Mouse (Mus musculus) B cell, adult 2 months (primary cell): ENCODE measurements around the gene Ccdc124.

Experiments used
- DNase-seq, 2 experiments: peaks; one replicate each; pipeline ENCODE4 v3.0.0; 2022

Gene Ccdc124

DNA sequence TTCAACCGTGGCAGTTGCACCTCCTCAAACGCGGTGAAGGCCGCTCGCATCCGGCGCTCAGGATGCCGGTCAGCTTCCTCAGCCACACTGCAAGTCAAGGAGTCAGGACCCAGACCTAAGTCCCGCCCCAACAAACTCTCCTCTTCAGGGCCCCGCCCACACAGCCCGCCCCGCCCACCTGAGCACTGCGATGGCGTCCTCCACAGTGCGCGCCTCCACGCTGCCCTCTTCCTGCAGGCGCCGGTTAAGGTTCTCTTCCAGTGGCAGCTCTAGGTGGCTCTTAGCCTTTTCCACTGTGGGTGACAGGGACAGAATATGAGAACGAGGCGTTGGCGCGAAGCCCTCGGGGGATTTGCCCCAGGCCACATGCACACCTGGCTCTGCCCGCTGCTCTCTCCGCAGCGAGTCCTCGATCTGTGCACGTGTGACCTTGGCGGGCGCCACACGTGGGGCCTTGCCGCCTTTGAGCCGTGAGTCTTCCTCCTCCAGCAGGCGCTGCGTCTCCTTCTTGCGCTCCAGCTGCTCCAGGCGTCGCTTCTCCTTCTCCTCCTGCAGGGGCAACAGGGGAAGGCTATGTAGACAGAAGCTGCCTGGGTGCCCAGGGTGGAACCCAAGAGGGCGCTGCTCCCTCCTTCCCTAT is 5.1 kb downstream of the Ccdc124 start:
- DNase-seq: peak; percentile 74

DNA sequence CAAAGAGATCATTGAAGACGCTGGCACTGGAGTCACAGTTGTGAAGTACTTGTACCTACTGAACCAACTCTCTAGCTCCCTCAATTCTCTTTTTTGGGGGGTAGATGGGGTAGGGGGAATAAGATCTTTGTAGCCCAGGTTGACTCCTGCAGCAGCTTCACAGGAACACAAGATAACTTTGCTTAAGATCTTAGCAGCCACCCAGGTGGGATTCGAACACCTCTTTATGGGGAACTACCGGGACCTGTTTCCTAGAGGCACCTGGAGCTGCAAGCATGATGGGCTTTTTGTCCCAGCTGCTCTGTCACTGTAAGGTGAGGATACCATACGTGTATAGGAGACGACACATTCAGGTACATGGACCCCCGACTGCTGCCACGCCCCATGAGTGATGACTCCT is 7.2 kb downstream of the Ccdc124 start:
- DNase-seq: no peak

DNA sequence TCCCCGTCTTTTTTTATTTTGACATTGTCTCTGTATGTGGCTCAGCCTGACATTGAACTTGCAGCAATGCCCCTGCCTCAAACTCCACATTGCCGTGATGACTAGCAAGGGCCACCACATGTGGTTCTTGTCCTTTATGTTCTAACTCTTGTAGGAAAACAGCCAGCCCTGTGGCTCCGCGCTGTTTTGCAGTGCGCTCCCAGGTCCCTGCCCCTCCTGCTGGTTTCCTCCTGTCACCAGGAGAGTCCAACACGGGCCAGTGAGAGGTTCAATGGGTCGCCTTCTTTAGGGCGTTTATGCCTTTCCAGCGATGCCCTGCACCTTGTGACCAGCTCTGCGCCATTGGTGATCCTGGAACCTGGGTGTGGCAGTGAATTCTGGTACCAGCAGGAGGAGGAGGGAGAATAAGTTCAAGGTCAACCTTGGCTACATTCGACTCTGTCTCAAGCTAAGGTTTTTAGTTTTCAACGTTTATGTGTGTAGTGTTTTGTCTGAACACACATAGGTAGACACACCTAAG is 7.7 kb downstream of the Ccdc124 start:
- DNase-seq: no peak

DNA sequence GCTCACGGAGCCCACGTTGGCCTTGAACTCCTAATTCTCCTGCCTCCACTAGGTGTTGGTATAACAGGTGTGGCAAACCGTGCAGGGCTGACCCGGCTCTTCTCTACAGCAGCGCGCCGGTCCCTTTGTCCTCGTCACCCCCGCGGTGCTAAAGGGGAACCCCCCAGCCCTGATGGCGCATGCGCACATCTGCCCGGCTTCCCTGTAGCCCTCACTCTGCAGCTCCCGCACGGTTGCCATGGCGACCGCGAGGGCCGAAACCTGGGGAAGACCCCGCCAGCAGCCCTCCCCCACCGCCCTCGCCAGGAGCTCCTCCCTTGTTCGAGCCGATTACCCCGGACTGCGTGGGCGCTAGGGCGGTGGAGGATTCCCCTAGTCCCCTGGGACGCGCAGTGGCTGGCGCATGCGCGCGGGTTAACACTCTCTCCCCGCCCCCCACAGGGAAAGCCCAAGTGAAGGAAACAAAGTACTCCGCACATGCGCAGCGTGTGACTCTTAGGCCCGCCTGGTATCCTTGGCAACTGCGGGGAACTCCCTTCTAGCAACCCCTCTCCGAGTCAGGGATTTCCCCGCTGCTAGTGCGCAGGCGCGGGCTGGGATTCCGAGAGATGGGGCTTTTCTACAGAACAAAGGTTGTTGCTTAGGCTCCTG is 8.3 kb downstream of the Ccdc124 start:
- DNase-seq: peak; percentile 100

DNA sequence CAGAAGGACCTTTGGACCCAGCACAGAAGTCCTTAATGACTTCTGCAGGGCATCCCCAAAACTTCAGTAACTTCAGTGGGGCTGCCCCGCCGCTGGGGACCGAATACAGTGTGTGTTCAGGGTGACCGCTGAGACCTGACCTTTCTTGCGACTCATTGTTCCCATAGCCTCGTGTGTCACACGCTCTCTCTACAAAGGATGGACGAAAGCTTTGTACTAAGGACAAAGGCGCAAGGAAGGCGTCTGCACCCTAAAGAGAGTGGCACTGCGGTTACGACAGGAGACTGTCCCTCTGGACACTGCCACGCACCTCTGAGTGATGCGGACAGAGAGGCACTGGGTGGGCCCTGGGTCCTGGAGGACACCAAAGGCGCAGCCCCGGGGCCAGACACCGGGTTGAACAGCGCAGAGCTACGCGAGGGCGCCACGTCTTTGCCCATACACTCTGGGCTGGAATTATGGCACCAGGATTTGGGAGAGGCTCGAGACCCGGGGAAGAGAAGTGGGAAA is 9.0 kb downstream of the Ccdc124 start:
- DNase-seq: peak; percentile 36 to 37

DNA sequence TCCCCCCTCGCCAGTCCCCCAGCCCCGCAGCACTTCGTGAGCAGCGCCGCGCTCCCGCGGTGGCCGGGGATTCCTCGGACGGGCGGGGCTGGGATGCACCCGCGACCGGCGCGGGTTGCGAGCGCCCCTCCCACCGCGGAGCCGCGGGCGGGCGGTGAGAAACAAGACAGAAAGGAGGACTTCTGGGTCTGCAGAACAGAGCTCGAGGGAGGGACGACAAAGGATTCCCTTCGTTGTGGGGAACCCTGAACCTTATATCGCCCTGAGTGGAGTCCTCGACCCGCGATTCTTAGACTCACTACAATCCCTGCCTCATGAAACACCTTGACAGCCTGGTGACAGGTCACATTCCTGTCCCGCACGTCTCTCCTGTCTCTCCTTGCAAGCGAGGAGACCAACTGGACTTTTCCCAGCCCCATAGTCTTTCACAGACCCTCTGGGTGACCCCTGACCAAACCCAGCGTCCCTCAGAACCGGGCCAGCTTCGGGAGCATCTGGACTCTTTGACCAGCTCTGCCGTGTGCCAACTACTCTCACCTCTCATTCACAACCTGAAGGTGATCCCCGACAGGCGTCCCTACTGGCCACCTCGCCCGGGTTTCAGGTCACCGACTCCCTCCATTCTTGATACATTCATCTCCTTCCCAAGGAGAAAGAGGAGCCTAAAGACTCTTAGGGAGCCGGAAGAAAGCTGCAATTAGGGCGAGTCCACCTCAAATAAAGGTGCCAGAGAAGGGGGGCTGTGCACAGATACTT is 9.6 kb downstream of the Ccdc124 start:
- DNase-seq: peak; percentile 43 to 49

DNA sequence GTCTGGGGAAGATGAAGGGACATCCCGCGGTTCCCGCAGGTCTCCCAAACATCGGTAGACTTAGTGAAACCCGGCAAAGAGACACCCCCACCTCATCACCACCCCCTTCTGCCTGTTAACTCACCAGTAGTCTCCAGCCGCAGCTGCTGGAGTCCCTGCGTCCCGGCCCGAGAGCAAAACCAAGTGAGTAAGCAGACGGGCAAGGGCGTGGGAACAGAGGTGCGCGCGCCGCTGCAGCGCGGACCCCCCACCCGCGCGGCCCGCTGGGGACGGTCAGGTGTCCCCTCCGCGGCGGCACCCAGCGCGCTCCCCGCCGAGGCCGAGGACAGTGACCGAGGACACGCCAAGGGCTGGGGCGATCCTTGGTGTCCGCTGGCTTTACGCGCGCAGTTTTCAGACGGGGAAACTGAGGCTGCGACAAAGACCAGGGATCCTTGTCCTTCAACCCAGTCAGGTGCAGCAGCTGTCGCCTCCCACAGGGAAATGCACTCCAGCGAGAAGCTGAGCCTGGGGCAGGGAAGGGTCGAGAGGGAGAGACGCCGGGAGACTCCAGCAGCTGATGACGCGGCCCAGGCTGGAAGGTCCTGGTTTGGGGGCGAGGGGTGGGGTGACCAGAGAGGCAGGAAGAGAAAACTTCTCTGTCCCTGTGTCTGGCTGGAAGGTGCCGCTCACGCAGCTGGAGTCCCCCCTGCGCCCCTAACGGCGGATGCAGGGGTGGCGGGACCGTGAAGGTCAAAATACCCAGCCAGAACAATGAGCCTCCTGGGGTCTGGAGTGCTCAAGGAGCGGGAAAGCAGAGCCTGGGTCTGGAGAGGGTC is 10.7 kb downstream of the Ccdc124 start, which contains the start of gene Kcnn1:
Gene Kcnn1 (minus strand): TSS at position 435 of the 818 bp plus-strand sequence.
- peak; percentile 50 to 51 for DNase-seq

DNA sequence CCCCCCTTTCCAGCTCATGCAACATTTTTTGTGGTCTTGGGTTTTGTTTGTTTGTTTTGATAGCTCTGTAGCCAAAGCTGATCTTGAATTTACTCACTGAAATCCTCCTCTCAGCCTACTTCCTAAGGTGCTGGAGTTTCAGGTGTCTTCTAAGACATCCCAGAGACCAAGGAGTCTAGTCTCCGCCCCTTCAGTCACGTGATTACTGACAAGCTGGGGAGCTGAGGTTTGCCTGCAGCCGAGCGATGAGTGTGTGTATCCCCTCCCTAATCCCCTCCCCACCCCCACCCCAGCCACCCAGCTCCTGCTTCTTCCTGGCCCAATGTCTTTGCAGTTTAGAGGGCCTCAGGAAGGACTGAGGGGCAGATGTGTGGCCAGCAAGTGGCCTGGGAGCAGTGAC is 16.2 kb downstream of the Ccdc124 start:
- DNase-seq: no peak

DNA sequence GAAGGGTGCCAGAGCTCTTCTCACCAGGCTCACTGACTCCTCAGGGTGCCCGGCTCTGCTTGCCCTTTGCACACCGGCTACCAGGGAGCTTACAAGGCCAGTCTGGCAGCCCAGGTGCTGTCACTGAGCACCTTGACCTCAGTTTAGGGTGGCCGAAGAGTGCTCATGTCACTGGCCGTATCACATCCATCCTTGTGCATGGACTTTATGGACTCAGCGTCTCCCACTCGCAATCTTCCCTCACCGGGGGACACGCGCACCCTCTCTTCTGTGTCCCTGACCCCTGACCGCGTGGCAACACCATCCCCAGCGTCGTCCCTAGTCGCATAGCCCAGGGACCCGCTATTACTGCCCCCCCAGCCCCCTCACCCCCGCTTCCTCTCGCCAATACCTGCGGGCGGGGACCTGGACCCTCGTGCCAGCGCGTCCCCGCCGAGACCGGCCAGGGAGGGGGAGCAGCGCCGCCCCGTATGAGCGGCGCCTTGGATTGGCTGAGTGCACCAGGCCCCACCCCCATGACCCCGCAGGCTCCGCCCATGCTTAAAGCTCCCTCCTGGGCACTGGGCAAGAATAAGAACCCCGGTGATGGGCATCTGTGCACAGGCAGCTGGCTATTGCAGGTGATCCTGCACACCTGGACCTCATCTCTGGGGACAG is 17.1 kb downstream of the Ccdc124 start:
- DNase-seq: peak; percentile 46 to 50

DNA sequence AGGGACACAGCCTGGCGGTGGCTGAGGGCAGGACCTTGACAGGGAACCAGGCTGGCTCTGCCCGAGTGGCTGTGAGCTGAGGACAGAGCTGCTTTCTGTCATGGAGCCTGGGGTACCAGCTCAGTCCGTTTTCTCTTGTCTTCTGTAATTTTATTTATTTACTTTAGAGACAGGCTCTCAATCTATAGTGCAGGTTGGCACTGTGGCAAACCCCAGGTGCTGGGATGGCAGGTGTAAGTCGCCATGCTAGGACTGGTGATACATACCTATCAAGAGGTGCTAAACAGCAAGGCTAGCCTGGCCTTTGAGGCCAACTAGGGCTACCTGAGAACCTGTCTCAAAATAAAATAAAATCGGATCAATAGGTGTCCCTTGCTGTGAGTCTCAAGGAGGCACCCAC is 17.7 kb downstream of the Ccdc124 start:
- no peak for DNase-seq

DNA sequence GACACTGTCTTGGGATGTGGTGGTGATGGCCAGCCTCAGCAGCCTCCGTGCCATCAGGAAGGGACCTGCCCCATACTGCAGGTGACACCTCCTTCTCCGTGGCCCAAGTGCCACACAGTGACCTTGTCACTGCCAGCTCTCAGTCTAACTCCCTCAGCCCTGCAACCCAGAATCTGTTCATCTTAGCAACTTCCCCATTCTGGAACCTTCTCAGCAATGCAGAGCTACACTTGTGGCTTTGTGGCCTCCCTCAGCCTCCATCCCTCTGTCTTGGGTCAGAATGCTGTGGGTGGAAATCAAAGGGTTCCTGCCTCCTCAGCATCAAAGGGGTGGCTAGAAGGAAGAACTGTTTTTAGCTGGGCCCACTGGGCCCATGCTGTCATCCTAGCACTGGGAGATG is 19.9 kb downstream of the Ccdc124 start:
- peak; percentile 50 to 58 for DNase-seq

DNA sequence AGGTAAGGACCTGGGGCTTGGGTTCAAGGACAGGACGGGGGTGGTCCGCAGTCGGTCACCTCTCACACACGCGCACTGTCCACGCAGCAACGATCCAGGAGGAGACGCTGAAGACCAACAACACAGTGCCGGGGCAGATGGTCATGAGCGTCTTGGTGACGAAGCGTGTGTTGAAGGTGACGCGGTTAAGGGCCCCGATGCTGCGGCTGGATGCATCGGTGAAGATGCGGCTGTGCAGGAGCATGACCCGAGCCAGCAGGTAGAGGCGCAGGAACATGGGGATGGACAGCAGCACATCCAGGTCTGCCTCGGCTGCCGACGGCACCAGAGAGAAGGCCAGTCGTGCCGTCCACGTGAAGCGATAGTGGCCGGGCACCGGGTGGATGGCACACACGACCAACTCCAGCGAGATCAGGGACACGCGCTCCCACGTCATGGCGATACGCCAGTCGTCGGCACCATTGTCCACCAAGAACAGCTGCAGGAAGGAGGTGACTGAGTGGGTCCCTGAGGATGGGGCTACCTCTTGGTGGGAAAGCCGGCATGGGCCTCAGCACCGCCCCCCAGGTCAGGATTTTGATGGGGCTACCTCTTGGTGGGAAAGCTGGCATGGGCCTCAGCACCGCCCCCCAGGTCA is 21.0 kb downstream of the Ccdc124 start:
- DNase-seq: no peak

DNA sequence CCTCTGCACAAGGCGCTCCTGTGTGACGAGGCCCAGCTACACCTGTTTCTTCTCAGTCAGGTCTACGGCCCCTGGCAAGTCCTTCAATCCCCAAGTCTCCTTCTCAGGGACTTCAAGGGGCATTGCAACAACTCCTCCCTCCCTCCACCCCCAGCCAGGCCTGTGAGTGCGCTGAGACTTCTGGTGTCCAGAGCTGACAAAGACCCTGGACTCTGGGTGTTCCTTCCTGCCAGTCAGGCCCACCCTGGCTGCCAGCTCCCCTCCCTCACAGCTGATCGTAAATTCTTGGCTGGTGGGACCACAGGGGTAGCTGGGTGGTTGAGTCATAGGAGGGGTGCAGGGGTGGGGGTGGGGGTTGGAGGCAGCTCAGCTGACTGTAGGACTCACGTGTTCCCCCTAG is 21.9 kb downstream of the Ccdc124 start:
- DNase-seq: no peak

DNA sequence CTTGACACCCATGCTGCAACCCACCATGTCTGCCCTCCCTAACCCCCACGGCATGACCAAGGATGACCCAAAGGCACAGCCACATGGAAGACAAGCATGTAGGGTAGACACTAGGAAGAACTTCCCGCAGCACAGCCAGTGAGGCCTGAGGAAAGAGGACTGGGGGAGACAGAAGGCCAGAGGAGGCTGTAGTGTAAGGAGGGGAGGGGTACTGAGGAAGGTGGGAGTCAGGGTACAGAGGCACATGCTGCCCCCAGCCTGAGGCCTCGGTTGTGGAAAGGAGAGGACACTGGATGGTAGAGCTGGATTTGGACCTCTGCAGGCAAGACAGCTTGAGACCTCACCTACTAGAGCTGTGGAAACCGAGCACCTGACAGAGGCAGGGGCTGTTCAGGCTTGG is 22.8 kb downstream of the Ccdc124 start:
- no peak for DNase-seq

DNA sequence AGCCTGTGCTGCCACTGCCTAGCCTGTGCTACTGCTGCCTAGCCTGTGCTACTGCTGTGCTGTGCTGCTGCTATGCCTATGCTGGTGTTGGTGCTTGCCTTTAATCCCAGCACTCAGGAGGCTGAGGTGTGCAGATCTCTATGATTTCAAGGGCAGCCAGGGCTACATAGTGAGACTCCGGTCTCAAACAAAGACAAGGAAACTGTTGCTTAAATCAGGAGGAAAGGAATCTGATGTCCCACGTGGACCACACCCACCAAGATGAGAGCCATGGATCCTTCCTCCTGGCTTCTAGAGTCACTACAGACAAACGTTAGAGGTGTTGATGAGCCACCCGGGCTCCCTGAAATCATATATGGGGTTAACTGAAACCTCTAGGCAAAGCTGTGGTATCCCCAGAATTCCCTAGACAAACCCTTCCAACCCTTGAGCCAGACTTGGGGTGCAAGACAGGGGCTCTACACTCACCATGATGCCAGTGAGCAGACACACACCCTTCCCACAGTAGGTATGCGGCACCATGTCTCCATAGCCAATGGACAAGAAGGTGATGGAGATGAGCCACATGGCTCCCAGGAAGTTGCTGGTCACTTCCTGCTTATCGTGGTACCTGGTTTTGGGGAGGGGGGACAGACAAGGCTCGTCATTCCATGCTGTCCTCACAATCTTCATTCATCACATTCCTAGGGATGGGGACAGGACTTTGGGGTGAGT is 23.4 kb downstream of the Ccdc124 start:
- no peak for DNase-seq

DNA sequence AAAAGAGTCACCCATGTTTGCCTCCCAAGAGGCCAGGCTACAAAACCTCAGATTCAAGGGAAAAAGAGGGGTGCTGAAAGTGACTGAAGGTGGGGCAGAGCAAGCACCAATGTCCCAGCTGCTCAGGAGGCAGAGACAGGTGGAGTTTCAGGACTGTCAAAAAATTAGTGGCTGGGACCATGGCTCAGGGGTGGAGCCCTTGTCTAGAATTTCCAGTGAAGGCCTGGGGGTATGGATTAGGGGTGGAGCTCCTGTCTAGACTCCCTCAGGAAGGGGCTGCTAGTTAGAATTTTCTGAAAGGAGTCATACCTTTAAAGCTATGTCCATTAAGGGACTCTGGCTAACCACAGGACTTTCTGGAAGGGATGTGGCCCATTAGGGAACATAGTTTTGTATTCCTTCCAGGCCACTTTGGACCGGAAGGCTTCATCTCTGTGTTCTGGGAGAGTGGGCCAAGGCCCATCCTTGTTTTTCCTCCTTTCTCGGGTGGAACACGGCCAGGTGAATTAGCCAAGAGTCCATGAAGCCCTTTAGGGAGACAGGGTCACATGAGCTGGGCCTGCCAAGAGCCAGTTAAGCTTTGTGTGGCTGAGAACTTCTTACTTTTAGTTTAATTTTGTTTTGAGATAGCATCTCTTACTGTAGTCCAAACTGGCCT is 24.3 kb downstream of the Ccdc124 start:
- DNase-seq: no peak

DNA sequence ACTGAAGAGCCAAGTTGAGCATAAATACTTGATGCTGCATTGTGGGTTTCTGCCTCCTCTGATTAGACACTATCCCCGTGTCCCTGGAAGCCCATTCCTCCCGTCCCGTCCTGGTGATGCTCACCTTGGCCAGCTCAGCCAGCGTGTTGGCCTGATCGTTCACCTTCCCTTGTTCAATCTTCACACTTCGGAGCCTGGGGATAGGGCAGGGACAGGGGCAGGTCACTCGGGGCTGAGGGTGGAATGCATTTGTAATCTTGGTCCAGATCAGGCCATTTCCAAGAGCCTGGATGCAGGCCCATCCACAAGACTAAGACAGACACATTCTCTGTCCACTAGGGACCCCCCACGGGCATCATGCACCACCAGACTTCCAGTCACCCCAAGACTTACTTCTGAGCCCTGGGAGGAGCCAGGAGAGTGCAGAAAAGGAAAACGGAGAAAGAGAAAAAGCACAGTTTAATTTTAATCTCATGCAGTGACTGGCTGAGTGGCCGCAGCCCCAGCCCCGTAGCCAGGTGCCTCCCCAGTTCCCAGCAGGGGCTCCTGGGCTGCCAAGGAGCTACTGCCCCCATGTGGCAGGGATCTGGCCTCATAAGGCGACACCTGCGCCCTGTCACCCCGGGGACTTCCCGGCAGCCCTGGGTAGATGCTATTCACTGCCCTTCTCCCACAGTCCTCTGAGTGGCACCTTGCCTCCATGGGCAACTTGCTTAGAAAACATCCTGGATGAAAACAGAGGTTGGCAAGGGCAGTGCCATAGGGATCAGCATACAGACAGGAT is 27.2 kb downstream of the Ccdc124 start:
- DNase-seq: peak; percentile 62 to 65

DNA sequence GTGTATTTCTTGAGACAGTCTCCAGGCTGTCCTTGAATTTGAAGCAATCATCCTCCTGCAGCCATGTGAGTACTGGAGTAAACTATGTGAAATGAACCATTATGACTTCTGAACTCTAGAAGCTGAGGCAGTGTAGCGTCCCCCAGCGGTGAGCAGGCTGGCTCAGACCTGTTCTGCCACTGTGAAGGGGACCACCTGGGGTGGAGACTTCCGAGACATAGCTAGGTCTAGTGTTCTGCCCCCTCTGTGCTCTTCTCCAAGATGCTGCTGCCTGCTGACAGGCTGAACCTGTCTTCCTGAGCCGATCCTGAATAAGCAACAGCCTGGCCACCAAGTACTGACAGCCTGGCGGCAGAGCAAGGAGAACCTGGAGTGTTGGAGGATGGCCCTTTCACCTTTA is 28.6 kb downstream of the Ccdc124 start:
- no peak for DNase-seq

DNA sequence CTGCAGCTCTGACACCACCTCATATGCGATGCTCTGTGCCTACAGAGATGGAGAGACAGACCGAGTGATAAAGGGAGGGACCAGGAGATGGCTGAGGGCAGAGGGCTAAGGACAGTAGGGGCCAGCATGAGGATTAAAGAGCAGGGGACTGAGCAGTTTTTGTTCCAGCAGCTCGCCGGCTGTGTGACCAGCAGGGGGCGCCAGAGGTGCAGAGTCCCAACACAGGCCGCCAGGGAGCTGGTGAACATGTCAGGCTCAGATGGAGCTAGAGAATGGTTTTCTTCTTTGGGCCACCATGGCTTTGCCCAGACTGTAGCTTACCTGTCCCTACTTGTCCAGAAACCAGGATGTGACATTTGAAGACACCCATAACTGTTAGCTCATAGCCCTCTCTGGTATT is 29.2 kb downstream of the Ccdc124 start:
- DNase-seq: peak; percentile 97

DNA sequence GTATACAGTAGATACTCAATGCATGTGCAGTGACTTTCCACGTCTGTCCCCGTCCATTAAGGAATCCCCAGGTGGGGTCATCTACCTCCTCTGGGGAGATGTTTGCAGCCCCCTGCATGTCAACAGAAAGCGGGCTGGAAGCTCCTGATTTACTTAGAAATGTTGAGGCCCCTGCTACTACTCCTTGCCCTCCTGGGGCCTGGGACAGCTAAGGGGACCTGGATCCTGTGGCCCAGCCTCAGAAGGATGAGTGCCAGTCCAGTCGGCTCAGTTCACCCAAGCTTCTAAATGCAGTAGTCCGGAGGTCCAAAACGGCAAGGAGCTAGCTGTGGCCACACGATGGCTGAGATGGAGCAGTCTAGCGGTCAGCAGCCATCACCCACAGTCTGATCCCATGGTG is 29.8 kb downstream of the Ccdc124 start:
- no peak for DNase-seq
